Mouse (Mus musculus): ENCODE data around the gene Vsir. TPM values are rescaled to one million over a fixed set of nuclear protein-coding genes. Genes with fewer than 3 reads are reported as not detected.

Vsir gene
- polyA plus RNA-seq, 1 experiment from 2014 or later = 11.4 TPM

DNA sequence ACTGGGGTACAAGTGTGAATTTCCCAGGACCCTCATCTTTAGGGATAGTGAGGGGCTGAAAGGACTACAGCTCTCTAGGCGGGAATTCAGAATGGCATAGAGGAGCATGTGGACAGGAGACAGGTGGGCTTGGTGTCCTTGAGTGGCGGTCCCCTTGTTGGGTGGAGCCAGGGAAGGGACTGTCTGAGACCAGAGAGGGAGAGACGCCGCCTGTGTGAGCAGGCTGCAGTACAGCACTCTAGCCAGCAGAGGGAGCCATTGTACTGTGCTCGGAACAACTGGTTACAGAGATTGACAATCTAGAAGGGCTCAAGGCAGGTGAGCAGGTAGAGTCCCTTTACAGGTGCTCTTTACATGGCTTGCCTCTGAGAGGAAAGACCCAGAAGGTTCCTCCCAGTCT lies 61.2 kb downstream of the Vsir start:
- no peak for ATAC-seq (ENCODE audit: insufficient read depth)
- WGBS (ENCODE audit: insufficient replicate concordance) = 3% methylated on average over 5 of the region's 5 CpGs
- Histone ChIP-seq H3K27ac (replicated peaks) (no peak overlapping the region), H3K4me2 (no peak overlapping the region), H3K27me3 (peaks cover 7% of the 10 kb centered on the region), H3K9ac (no peak overlapping the region), H3K36me3 (replicated peaks) (no peaks in the 10 kb centered on the region), H3K9me3 (replicated peaks) (no peaks in the 10 kb centered on the region), H3K4me3 (replicated peaks) (no peak overlapping the region), H3K4me1 (replicated peaks) (no peaks in the 10 kb centered on the region)

- WGBS (ENCODE audit: insufficient replicate concordance) = 24% methylated on average over 5 of the region's 5 CpGs
- Histone ChIP-seq H3K36me3 (replicated peaks) (no peaks in the 10 kb centered on the region), H3K9me3 (replicated peaks) (no peaks in the 10 kb centered on the region)
Observed at GRCm38 (mm10) chr10:60411794-60412193, 65.1 kb downstream of the Vsir start.

GRCm38 (mm10) chr10:60413756-60414155 lies 67.1 kb downstream of the Vsir start:
- no peaks in the 10 kb centered on the region for H3K9me3 ChIP-seq (replicated peaks)
- H3K4me1 ChIP-seq (replicated peaks) = no peaks in the 10 kb centered on the region
- no peaks in the 10 kb centered on the region for H3K36me3 ChIP-seq (replicated peaks)
- H3K27ac ChIP-seq (replicated peaks) = no peak overlapping the region
- 41% methylated on average over 2 of the region's 2 CpGs for WGBS (ENCODE audit: insufficient replicate concordance)
- no peak overlapping the region for H3K4me3 ChIP-seq (replicated peaks)
- no peak overlapping the region for H3K9ac ChIP-seq
- H3K27me3 ChIP-seq = peaks cover 2% of the 10 kb centered on the region; the same call in 1 of the 2 replicates
- ATAC-seq (ENCODE audit: insufficient read depth) = no peak
- no peak overlapping the region for H3K4me2 ChIP-seq

More at GRCm38 (mm10) chr10:60411794-60412193, 65.1 kb downstream of the Vsir start:
- no peak for ATAC-seq (ENCODE audit: insufficient read depth)
- no peak overlapping the region for H3K4me2 ChIP-seq
- H3K9ac ChIP-seq = no peak overlapping the region
- H3K4me1 ChIP-seq (replicated peaks) = no peaks in the 10 kb centered on the region
- H3K27me3 ChIP-seq = peaks cover 7% of the 10 kb centered on the region
- H3K27ac ChIP-seq (replicated peaks) = no peak overlapping the region
- no peak overlapping the region for H3K4me3 ChIP-seq (replicated peaks)

GRCm38 (mm10) chr10:60417041-60417440 lies 70.4 kb downstream of the Vsir start:
- WGBS (ENCODE audit: insufficient replicate concordance) = 60% methylated on average over 2 of the region's 2 CpGs
- H3K4me1 ChIP-seq (replicated peaks) = no peaks in the 10 kb centered on the region
- no peak for ATAC-seq (ENCODE audit: insufficient read depth)
- no peaks in the 10 kb centered on the region for H3K36me3 ChIP-seq (replicated peaks)
- H3K9me3 ChIP-seq (replicated peaks) = no peaks in the 10 kb centered on the region
- H3K4me3 ChIP-seq (replicated peaks) = no peak overlapping the region
- no peak overlapping the region for H3K9ac ChIP-seq
- H3K27me3 ChIP-seq = no peaks in the 10 kb centered on the region; the same call in 1 of the 2 replicates
- no peak overlapping the region for H3K4me2 ChIP-seq
- H3K27ac ChIP-seq (replicated peaks) = no peak overlapping the region

DNA sequence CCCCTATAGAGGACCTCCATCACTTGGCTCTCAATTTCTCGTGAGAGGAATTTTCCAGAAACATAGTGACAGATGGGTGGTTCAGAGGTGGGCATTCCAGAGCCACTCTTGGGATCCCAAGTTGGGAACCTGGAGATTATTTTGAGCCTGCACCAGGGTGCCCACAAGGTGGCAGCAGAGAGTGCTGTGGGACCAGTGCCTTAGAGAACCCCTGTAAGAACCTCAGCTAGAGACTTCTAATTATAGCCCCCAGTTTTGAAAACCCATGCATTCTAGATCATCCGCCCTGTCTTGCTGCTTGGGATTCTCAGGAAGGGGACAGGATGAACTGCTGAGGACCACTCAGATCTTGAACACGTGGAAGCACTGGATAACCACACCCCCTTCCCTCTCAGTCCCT lies 71.5 kb downstream of the Vsir start:
- Histone ChIP-seq H3K36me3 (replicated peaks) (no peaks in the 10 kb centered on the region), H3K4me2 (no peak overlapping the region), H3K27ac (replicated peaks) (no peak overlapping the region), H3K4me3 (replicated peaks) (no peak overlapping the region), H3K9ac (no peak overlapping the region), H3K4me1 (replicated peaks) (no peaks in the 10 kb centered on the region), H3K27me3 (no peaks in the 10 kb centered on the region), H3K9me3 (replicated peaks) (no peaks in the 10 kb centered on the region)
- 4% methylated on average over 3 of the region's 3 CpGs for WGBS (ENCODE audit: insufficient replicate concordance)
- no peak for ATAC-seq (ENCODE audit: insufficient read depth)

DNA sequence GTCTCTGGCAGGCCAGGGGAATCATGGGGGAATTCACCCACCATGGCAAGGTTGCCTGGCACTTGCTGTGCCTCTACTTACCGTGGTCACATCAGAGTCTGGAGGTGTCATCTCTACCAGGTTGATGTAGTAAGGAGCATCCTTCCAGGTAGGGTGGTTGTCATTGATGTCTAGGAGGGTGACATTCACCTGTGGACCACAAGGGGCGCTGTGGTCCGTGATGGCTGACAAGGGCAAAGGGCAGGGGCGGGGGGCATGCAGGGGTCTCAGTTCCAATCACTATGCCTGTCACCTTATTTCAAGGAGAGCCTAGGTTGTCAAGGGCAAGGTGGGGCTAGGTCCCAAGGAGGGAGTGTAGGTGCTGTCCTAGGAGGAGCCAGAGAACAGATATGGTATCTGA lies 73.0 kb downstream of the Vsir start:
- Histone ChIP-seq H3K9ac (no peak overlapping the region), H3K36me3 (replicated peaks) (no peaks in the 10 kb centered on the region), H3K4me1 (replicated peaks) (no peaks in the 10 kb centered on the region), H3K9me3 (replicated peaks) (no peaks in the 10 kb centered on the region), H3K4me3 (replicated peaks) (no peak overlapping the region), H3K4me2 (no peak overlapping the region), H3K27ac (replicated peaks) (no peak overlapping the region), H3K27me3 (no peaks in the 10 kb centered on the region)
- 16% methylated on average over 4 of the region's 4 CpGs for WGBS (ENCODE audit: insufficient replicate concordance)
- ATAC-seq (ENCODE audit: insufficient read depth) = no peak

Other genes with a start within 250 kb of the Vsir start
- gene Spock2, start 240.6 kb upstream of the Vsir start, polyA plus RNA-seq (2015; fragmentation: Nextera tagmentation; extraction: Ambion mirVana) = 0.09 and 0.10 TPM in 2 replicates
- gene Chst3, start 127.6 kb upstream of the Vsir start, polyA plus RNA-seq (2015; fragmentation: Nextera tagmentation; extraction: Ambion mirVana) = 0.14 and 0.29 TPM in 2 replicates
- 73.5 and 76.0 TPM in 2 replicates for gene Psap, start 69.2 kb upstream of the Vsir start, polyA plus RNA-seq (2015; fragmentation: Nextera tagmentation; extraction: Ambion mirVana)
- 0.22 TPM in 1 of 2 replicates, not detected in the other for gene Gm17455, start 52.9 kb downstream of the Vsir start, polyA plus RNA-seq (2015; fragmentation: Nextera tagmentation; extraction: Ambion mirVana)

Data from liver, embryonic 15.5 days (tissue).